Mouse (Mus musculus): ENCODE data around the gene Dlx2.

Dlx2 gene

GRCm38 (mm10) chr2:71540611-71541417, 5.7 kb downstream of the Dlx2 start:
- DNase-seq, result no peak

- no peak for DNase-seq
Observed at GRCm38 (mm10) chr2:71534242-71535052, 12.1 kb downstream of the Dlx2 start.

GRCm38 (mm10) chr2:71533094-71533493, 13.5 kb downstream of the Dlx2 start:
- no peak for DNase-seq

GRCm38 (mm10) chr2:71531990-71532970, 14.3 kb downstream of the Dlx2 start:
- no peak for DNase-seq

GRCm38 (mm10) chr2:71531124-71531590, 15.4 kb downstream of the Dlx2 start:
- no peak for DNase-seq

GRCm38 (mm10) chr2:71530391-71531123, 16.0 kb downstream of the Dlx2 start:
- no peak for DNase-seq

GRCm38 (mm10) chr2:71529511-71530351, 16.8 kb downstream of the Dlx2 start:
- DNase-seq, result no peak

GRCm38 (mm10) chr2:71528714-71529510, 17.6 kb downstream of the Dlx2 start:
- DNase-seq, result no peak

GRCm38 (mm10) chr2:71528014-71528713, 18.4 kb downstream of the Dlx2 start, which contains the start of gene Dlx1:
TSS of gene Dlx1 (plus strand) at chr2:71528113.
- DNase-seq, result no peak

GRCm38 (mm10) chr2:71527323-71528013, 19.1 kb downstream of the Dlx2 start:
- DNase-seq, result no peak

- DNase-seq, result no peak
Observed at GRCm38 (mm10) chr2:71526595-71527322, 19.8 kb downstream of the Dlx2 start.

GRCm38 (mm10) chr2:71524763-71525162, 21.8 kb downstream of the Dlx2 start:
- no peak for DNase-seq

- DNase-seq, result no peak
Observed at GRCm38 (mm10) chr2:71523431-71523830, 23.1 kb downstream of the Dlx2 start.

GRCm38 (mm10) chr2:71522871-71523270, 23.7 kb downstream of the Dlx2 start:
- DNase-seq, result no peak

GRCm38 (mm10) chr2:71517466-71518099, 29.0 kb downstream of the Dlx2 start:
- no peak for DNase-seq

- no peak for DNase-seq
Observed at GRCm38 (mm10) chr2:71516995-71517394, 29.6 kb downstream of the Dlx2 start.

- no peak for DNase-seq
Observed at GRCm38 (mm10) chr2:71512326-71512725, 34.2 kb downstream of the Dlx2 start.
